Mouse (Mus musculus) gastrocnemius, postnatal 36 days (tissue): ENCODE measurements at regions not wholly inside any gene's neighbourhood (a gene's known extent, or its start where the extent isn't known, plus 50 kb on each side); places are given as distances from the start of the nearest gene placed in this dataset.

ENCODE experiments used
- DNase-seq, 2 experiments: peaks; one replicate each; pipeline ENCODE4 v3.0.0; 2022
- intact Hi-C: fragments of 180-260 bp; cut with DNase I; formaldehyde crosslinking; loops from one replicate; pipeline ENCODE4 v1.15.1; 2025

DNA sequence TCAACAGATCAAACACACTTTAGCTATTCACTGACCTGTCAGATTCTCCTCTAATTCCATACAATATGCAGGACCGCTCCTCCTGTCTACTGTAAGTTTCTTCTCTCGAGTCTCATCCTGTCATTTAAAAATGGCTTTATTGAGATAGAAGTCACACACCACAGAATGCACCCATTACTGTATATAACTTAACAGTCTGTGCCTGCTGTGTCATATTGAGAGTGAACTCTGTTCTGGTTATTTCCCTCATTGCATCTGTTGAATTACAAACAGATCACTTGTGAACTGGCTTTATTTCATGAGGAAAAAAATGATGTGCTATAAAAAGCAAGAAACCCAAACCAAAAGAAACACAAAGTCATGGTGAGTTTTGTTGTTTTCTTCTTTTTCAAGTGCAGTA is 198.2 kb downstream of the Kcnrg start:
- intact Hi-C loops, result no loop called here
- no peak for DNase-seq

GRCm38 (mm10) chr14:61808193-61808592 is 200.9 kb downstream of the Kcnrg start:
- DNase-seq, result no peak
- intact Hi-C loops, result no loop called here

GRCm38 (mm10) chr14:61809716-61810437 is 202.6 kb downstream of the Kcnrg start:
- no peak for DNase-seq
- intact Hi-C loops, result loop anchor here (10.0 kb wide), 1 partner anchor 235 kb away; no protein-coding TSS in a partner anchor

DNA sequence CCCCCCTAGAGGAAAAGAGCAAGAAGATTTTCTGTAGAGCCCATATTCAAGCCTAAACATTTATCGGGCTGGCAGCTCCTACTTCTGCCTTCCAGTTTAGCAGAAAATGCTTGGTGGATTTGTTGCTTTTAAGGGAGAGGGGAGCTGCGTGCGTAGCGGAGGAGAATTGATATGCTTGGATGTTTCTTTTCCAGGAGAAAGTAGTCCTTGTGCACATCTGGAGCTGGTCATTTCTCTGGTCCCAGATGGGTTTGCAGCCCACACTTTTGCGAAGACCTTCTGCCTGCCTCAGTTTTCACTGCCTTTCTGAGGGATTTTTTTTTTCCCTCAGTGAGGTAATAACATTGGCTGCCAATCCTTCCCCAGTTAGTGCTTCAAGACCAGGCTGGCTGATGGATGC is 203.6 kb downstream of the Kcnrg start:
- intact Hi-C loops, result loop anchor here (10.0 kb wide), 1 partner anchor 234 kb away; no protein-coding TSS in a partner anchor
- DNase-seq, result no peak

DNA sequence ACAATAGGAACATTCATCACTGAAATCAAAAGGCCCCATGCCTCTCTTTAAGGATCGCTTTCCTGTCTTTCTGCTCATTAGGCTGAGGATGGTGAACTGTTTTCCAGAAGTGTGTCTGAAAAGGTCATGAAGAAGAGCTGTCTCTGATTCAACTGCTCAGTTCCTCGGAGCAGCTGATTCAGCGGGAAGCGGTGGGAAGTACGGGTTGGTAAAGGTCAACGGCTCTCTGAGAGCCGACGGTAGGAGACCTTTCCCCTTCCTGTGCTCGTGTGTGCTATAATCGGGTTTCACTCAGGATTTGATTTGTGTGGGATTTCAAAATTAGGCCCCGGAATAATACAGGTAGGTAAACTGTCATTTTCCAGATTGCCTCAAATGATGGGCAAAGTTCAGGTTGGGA is 210.5 kb downstream of the Kcnrg start:
- intact Hi-C loops, result loop anchor here (10.0 kb wide), 1 partner anchor 227 kb away; no protein-coding TSS in a partner anchor
- DNase-seq, result no peak

- intact Hi-C loops, result loop anchor here (10.0 kb wide), 1 partner anchor 226 kb away; no protein-coding TSS in a partner anchor
- no peak for DNase-seq
Observed at GRCm38 (mm10) chr14:61818365-61818764, 211.1 kb downstream of the Kcnrg start.

DNA sequence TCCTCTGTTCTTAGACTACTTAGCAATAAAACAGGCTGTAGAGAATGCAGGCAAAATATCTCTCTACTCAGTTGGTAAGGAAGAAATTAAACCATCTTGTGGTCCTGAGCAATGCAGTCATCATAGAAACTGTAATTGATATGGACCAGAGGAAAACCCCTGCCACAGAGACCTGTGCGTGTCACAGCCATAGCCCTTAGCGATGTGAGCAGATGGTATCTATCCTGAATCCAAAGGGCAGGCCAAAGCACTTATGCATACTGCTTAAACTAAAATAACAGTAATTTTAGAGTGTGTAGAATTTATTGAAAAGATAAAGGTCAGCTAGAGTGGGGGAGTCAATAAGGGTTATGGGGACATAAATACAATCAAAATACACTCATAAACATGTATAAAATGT is 212.0 kb downstream of the Kcnrg start:
- intact Hi-C loops, result loop anchor here (10.0 kb wide), 1 partner anchor 226 kb away; no protein-coding TSS in a partner anchor
- no peak for DNase-seq

DNA sequence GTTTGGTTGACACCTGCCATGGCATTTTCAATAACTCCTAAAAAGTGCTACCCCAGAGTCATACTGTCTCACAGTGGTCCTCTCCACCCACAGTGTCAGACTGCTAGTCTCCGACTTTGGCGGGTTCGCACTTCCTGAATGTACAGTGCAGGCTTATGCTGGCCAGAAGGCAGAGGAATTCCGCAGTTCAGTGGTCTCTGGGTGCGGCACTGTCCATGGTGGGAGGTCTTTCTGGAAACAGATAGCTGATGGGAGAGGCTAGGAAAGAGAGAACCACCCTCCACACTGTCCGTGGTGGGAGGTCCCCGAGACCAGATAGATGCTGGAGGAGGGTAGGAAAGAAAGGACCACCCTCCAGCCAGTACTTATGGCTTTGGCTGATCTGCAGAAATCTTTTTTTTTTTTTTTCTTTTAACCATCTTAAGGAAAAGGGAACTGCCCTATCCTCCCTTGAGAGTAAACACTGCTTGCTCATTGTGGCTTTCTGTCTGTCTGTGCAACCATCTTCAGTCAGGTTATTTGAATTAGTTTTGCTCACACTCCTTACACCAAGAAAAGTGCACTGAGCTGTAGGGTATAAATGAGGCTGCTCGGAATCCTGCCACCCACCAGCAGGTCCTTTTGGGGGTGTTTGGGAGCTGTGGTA is 227.2 kb downstream of the Kcnrg start:
- no peak for DNase-seq
- intact Hi-C loops, result no loop called here

- intact Hi-C loops, result no loop called here
- no peak for DNase-seq
Observed at GRCm38 (mm10) chr14:61835729-61836128, 228.5 kb downstream of the Kcnrg start.

DNA sequence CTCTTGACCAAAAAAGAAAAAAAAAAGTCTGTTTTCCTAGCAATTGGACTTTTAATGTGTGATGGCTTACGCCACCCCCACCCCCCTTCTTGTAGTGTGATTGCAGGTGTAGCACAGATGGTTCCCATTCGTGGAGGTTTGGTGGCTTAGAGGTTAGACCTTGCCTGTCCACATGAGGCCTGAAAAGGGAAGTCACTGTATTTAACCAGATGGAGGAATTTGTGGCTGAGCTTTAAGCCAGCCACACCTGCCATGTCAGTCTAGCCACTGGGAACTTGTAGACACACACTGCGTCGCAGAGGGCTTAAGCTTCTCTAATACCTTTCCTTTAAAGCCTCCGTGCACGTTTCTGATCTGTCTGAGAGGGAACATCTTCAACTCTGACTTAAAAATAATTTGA is 229.0 kb downstream of the Kcnrg start:
- DNase-seq, result no peak
- intact Hi-C loops, result no loop called here

GRCm38 (mm10) chr14:61836965-61837364 is 229.7 kb downstream of the Kcnrg start:
- DNase-seq, result no peak
- intact Hi-C loops, result no loop called here

DNA sequence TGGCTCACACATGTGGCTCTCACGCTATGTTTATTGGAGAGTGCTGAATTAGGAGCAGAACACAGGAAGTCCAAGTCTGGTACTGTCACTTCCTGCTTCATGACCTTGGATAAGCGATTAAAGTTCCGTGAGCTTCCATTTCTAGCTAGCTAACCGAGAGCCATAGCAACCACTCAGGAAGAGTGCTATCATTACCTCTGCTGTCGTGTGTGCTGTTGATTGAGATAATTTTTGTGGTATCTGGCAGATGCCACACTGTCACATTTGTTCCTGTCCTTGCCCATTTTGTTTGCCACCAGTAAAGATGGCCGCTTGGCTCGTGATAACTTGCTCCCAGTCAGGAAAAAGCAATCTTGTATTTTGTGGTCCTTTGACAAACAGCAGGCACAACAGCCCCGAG is 230.6 kb downstream of the Kcnrg start:
- no peak for DNase-seq
- intact Hi-C loops, result no loop called here

DNA sequence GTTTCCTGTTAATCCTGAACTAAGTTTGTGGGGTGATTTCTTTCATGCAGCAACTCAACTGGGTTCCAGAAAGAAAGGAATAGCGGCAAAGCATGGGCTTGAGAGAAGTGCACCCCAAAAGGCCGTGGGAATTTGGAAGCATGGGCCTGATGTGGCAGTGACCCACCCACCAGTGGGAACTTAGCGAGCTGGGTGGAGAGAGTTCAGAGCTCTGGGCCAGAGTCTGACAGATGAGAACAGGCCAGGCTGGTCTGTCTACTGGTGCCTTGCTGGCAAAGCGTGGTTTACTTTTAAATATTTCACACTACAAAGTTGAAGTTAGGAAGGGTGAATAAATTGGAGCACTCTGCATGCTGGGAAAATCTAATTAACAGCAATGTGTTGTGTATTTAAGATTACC is 235.2 kb downstream of the Kcnrg start:
- no peak for DNase-seq
- intact Hi-C loops, result no loop called here

DNA sequence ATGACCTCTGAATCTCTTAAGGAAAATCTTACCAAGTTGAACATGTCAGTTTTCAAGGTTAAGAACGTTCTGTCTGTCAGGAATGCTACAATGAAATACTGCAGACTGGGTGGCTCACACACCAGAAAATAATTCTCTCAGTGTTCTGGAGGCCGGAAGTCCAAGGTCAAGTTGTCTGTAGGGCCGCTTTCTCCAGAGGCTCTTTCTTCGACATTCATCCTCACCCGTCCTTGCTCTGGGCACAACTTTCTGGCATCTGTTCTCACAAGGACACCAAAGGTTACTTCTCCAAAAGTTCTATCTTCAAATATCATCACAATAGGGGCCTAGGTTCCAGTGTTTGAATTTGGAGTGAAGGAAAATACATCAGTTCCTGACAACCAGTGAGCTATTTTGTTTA is 239.2 kb downstream of the Kcnrg start:
- no peak for DNase-seq
- intact Hi-C loops, result no loop called here

GRCm38 (mm10) chr14:61850244-61850643 is 243.0 kb downstream of the Kcnrg start:
- no peak for DNase-seq
- intact Hi-C loops, result no loop called here

GRCm38 (mm10) chr14:61857616-61858015 is 250.4 kb downstream of the Kcnrg start:
- intact Hi-C loops, result no loop called here
- peak in 1 of 2 experiments; percentile 48 for DNase-seq

- intact Hi-C loops, result no loop called here
- no peak for DNase-seq
Observed at GRCm38 (mm10) chr14:61860688-61861087, 253.4 kb downstream of the Kcnrg start.

GRCm38 (mm10) chr14:61861357-61861958 is 254.2 kb downstream of the Kcnrg start:
- DNase-seq, result no peak
- intact Hi-C loops, result no loop called here

- intact Hi-C loops, result no loop called here
- no peak for DNase-seq
Observed at GRCm38 (mm10) chr14:61862931-61863330, 255.7 kb downstream of the Kcnrg start.

- intact Hi-C loops, result no loop called here
- no peak for DNase-seq
Observed at GRCm38 (mm10) chr14:61863475-61863874, 256.2 kb downstream of the Kcnrg start.

- no peak for DNase-seq
- intact Hi-C loops, result no loop called here
Observed at GRCm38 (mm10) chr14:61866532-61867268, 259.4 kb downstream of the Kcnrg start.
